Mouse (Mus musculus): ENCODE measurements around the gene Vamp4.

DNA sequence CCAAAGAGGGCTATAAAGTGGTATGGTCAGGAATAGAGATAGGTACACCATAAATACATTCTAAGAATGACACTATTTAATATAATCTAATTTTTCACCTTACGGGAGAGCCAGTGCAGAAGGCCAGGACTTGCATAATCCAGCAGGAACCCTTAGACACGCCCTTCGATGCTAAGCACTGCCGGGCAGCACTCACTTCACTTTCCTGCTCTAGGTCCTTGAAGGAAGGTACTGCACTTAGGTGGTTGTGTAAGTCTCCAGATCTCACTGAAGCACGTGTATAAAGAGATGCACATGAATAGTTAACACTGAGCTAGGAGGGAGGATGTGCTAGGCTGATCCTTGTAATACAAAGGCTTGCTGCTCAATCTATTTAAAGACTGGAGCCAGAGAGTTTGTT lies 29.3 kb downstream of the Vamp4 start:
- TF ChIP-seq CEBPB (IDR thresholded peaks at IDR 0.05; ENCODE audit: insufficient read depth, poor library complexity, severe bottlenecking) (no peak), USF1 (IDR thresholded peaks at IDR 0.05; ENCODE audit: low read depth) (no peak), POLR2A (IDR thresholded peaks at IDR 0.05; ENCODE audit: insufficient read length, low read depth) (no peak), E2F4 (IDR thresholded peaks at IDR 0.05; ENCODE audit: insufficient read depth) (no peak), TCF12 (IDR thresholded peaks at IDR 0.05; ENCODE audit: insufficient read depth, poor library complexity, severe bottlenecking) (no peak), MAX (IDR thresholded peaks at IDR 0.05; ENCODE audit: low read depth) (no peak), POLR2AphosphoS2 (IDR thresholded peaks at IDR 0.05; ENCODE audit: insufficient read length, low read depth) (no peak), MYOG (IDR thresholded peaks at IDR 0.05; ENCODE audit: control insufficient read depth in 1 of 3, insufficient read depth in 1 of 3, insufficient read length in 2 of 3, low read depth in 2 of 3) (no peak)
